Mouse (Mus musculus): Measurements from ENCODE around the gene Uchl4.
A peak's percentile ranks its signal among the peaks of the same experiment; 100 is the strongest.

The Uchl4 gene

DNA sequence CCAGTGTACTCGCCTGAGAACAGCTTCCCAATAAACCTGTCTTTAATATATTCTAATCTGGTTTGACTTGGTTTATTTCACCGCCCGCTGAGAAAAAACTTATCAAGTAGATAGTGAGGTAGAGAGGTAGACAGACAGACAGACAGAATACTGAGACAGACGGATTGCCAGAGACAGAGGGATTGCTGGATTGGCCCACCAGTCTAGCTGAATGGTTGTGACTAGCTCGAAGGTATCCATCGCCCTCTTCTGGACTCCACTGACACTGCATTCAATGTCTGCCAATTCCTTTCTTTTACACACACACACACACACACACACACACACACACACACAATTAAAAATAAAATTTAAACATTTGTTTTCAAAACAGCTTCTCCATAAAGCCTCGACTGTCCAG lies 37.6 kb downstream of the Uchl4 start:
- DNase-seq (ENCODE audit: extremely low spot score, low read depth, low spot score), result no peak

DNA sequence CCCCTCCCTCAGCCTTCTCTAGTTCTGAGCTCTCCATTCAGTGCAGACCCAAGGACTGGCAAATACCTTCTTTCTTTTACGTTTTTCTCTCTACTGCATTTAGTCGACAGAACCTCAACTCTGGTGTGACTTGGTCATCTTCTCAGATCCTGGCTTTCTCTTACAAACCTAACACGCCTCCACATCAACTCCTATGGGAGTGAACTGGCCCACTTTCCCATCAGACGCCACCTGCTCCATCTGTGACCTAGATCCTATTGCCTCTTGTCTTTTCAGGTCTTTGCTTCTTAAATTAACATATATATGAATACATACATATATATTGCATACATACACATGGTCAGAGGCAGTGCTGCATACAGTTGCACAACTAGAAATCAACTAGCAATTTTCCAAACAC lies 38.8 kb downstream of the Uchl4 start:
- DNase-seq (ENCODE audit: extremely low spot score, low read depth, low spot score), result no peak

DNA sequence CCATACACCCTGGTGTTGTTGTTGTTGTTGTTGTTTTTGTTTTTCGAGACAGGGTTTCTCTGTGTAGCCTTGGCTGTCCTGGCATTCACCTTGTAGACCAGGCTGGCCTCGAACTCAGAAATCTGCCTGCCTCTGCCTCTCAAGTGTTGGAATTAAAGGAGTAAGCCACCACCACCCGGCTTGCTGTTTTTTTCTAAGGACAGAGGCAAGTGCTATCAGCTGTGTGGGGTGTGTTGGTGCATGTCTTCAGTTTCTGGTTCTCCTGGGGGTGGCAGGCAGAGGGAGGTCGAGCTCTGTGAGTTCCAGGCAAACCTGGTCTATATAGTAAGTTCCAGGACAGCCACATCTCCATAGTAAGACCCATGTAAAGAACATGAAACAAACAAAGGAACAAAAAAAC lies 39.3 kb downstream of the Uchl4 start:
- no peak for DNase-seq (ENCODE audit: extremely low spot score, low read depth, low spot score)

DNA sequence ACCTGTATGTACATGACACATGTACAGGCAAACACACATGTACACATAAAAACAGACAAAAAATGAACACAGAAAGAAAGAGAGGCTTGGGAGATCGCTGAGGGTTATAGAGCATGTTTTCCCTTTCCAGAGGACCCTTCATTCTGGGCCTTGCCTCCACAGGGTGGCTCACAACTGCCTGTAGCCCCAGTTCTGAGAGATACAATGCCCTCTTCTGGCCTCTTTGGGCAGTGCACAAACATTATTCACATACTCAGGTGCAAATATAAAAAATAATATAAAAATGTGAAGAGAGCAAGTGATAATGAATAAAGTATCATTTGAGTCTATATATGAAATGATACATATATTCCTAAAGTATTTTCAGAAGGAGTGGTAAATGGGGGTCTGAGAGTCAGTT lies 39.9 kb downstream of the Uchl4 start:
- no peak for DNase-seq (ENCODE audit: extremely low spot score, low read depth, low spot score)

- no peak for DNase-seq (ENCODE audit: extremely low spot score, low read depth, low spot score)
Measured at GRCm38 (mm10) chr9:64277706-64278105, 42.7 kb downstream of the Uchl4 start.

DNA sequence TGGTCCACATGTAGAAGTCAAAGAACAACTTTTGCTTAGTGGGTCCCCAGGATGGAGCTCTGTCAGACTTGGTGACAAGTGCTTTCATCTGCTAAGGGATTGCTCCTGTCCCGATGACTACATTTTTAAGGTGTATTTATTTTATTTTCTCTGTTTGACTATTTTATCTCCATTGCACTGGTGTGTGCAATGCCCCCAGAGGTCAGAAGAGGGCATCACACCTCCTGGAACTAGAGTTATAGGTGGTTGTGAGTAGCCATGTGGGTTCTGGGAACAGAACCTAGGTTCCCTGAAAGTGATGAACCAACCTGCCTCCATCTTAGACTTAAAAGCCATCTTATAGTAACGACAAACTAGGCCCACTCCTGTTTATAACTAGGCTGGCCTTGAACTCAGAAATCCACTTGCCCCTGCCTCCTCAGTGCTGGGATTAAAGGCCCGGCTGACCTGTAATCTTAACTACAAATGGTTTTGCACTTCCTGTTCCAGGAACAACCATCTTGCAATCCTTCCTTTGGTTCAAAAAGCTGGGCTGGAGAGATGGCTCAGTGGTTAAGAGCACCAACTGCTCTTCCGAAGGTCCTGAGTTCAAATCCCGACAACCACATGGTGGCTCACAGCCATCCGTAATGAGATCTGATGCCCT lies 43.8 kb downstream of the Uchl4 start:
- DNase-seq (ENCODE audit: extremely low spot score, low read depth, low spot score), result no peak

DNA sequence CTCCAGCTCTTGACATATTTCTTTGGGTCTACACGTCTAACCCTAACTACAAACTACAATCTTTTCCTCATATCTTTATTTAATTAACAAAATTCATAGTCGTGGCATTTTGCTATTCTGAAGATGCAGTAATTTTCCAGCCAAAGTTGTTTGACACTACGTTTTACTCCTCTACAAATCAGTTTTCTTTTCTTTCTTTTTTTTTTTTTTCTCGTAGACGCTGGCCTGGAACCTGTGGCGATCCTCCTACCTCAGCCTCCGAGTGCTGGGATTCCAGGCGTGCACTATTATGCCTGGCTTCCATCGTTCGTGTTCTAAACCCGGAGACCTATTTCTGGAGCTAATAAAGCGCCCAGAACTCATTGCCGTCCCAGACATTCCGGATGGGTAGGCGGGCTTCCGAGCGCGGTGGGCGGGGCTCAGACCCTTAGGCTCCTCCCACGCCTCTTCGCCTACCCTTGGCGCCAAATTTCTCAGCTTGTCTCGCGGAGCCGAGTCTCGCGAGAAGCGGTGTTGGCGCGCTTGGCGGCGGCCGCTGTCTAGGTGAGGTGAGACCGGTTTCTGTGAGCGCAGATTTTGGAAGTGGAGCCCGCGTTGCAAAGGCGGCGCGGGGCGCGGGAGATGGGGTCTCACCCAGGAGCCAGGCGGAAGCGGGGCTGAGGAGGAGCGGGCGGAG lies 46.2 kb downstream of the Uchl4 start, which contains the start of gene Tipin:
Gene Tipin (plus strand): TSS at position 477 of the 676 bp plus-strand sequence.
- peak; percentile 86 for DNase-seq (ENCODE audit: extremely low spot score, low read depth, low spot score)

GRCm38 (mm10) chr9:64281781-64282178 lies 46.8 kb downstream of the Uchl4 start:
- no peak for DNase-seq (ENCODE audit: extremely low spot score, low read depth, low spot score)

DNA sequence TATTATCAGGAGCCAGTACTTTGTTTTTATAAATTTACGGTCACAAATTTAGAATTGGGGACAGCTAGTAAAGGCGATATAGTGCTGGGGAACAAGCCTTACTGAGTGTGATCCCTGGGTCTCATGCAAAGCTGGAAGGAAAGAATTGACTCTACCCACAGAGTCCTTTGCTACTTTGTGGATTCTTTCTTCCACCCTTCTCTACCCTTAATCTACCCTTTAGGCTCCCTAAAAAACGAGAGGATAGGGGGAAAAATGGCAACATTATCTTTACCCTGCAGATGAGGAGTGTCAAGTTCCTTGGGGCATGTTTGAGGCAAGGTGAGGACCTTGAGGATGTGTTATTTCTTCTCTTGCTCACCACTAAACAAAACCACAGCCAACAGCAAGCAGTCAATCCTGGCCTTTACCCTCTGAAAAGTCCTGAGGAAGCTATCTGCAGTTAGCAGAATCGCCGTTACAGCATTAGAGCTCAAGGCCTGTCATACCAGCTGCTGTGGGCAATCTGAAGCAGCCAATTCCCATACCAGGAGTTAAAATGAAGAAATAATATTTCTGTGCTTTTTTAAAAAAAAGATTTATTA lies 47.5 kb downstream of the Uchl4 start:
- no peak for DNase-seq (ENCODE audit: extremely low spot score, low read depth, low spot score)

Data from hindlimb bud, embryonic 11.5 days (tissue).